Mouse (Mus musculus) kidney, adult 2 months (tissue): Measurements from ENCODE around the gene Mex3a.

Source experiments
- CTCF ChIP-seq: fragments of 200-500 bp; conservative IDR thresholded peaks from 2 replicates; pipeline ENCODE4 v1.5.1; 2011; ENCODE audit warnings: low read depth, mild to moderate bottlenecking, control low read depth, low read length, moderate library complexity, mixed read lengths; ENCODE audit not compliant: insufficient read depth, insufficient read length
- POLR2A ChIP-seq: fragments of 200-500 bp; IDR thresholded peaks from one replicate; pipeline ENCODE4 v1.6.1; 2011; ENCODE audit warnings: low read depth, low read length, control low read depth

GRCm38 (mm10) chr3:88521156-88521555 lies 11.0 kb upstream of the Mex3a start:
- TF ChIP-seq CTCF = no peak
- TF ChIP-seq POLR2A = no peak
